Mouse (Mus musculus) G1E (cell line): ENCODE results near the gene Tmeff1. TPM values are rescaled to one million over a fixed set of nuclear protein-coding genes. Genes with fewer than 3 reads are reported as not detected.

Experiments
- ATAC-seq: 2 replicates; pipeline ENCODE4 v1.8.0; 2016; ENCODE audit warnings: mild to moderate bottlenecking; ENCODE audit not compliant: insufficient number of reproducible peaks, poor library complexity, low FRiP score, severe bottlenecking; ENCODE audit errors: extremely low read depth
- DNase-seq: peaks from one replicate; pipeline ENCODE4 v3.0.0; 2012; ENCODE audit warnings: low spot score
- H3K27me3 ChIP-seq: 2 replicates; pipeline ENCODE4 v1.6.1; 2012; ENCODE audit warnings: mild to moderate bottlenecking, low read length, inconsistent platforms; ENCODE audit not compliant: insufficient read depth
- H3K36me3 ChIP-seq: replicated peaks from 2 replicates; pipeline ENCODE3; 2012; ENCODE audit warnings: mild to moderate bottlenecking, inconsistent platforms
- H3K4me1 ChIP-seq: 2 replicates; pipeline ENCODE4 v1.6.1; 2012; ENCODE audit warnings: low read depth, low read length, inconsistent platforms, mixed read lengths; ENCODE audit not compliant: insufficient read depth
- H3K4me3 ChIP-seq: 2 replicates; pipeline ENCODE4 v1.5.1; 2012; ENCODE audit warnings: low read depth, mild to moderate bottlenecking, inconsistent platforms, low read length, moderate library complexity, mixed read lengths
- H3K9me3 ChIP-seq: replicated peaks from 2 replicates; pipeline ENCODE4 v1.6.1; 2012; ENCODE audit warnings: inconsistent platforms
- CTCF ChIP-seq: IDR thresholded peaks from 2 replicates; pipeline ENCODE4 v1.5.1; 2012; ENCODE audit warnings: low read depth, low read length, inconsistent platforms, mixed read lengths
- GATA1 ChIP-seq: IDR thresholded peaks from 2 replicates; pipeline ENCODE4 v1.6.1; 2012; ENCODE audit warnings: borderline replicate concordance, low read length, inconsistent platforms, mixed read lengths
- GATA2 ChIP-seq: IDR thresholded peaks from 2 replicates; pipeline ENCODE4 v1.6.1; 2012; ENCODE audit warnings: low read depth, low read length, inconsistent platforms, borderline replicate concordance
- POLR2AphosphoS5 ChIP-seq: IDR thresholded peaks from 2 replicates; pipeline ENCODE4 v1.6.1; 2012; ENCODE audit warnings: low read depth, low read length, inconsistent platforms; ENCODE audit not compliant: insufficient replicate concordance
- TAL1 ChIP-seq: conservative IDR thresholded peaks from 2 replicates; pipeline ENCODE4 v1.6.1; 2012; ENCODE audit warnings: low read depth, low read length, inconsistent platforms, mixed read lengths
- polyA plus RNA-seq: library from polyadenylated mRNA; stranded (reverse); fragments of >175 nt; gene quantifications from 2 replicates; pipeline ENCODE4 v1.2.3, GENCODE M21; 2012
- total RNA-seq, 2 experiments: library from RNA; stranded (forward) in 1 of 2; stranded (reverse) in 1 of 2; fragments of 200-1000 nt in 1 of 2; fragments of >200 nt in 1 of 2; fragmentation: Nextera tagmentation in 1 of 2; gene quantifications; 2 replicates each; pipeline ENCODE4 v1.2.3; 2014 to 2017

The Tmeff1 gene
- total and polyA plus RNA-seq, 3 experiments = not detected

DNA sequence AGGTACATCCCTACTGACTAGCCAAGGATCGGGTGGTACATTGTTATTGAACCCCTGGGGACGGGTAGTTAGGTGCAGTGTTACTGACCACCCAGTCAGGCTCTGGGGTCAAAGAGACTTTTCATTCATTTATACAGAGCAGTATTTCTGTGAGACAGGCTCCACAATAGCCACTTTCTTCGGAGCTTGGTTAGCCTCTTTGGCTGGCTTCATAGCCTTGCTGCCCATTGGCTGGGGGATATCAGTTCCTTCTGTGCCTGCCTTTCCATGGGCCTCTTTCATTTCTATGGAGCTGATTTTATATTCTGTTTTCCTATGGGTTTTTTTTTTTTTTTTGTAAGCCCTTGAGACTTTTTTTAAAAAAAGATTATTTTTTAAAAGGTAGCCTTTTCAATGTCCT is 20.7 kb downstream of the Tmeff1 start:
- Histone ChIP-seq H3K36me3 (no peaks in the 10 kb centered on the region), H3K9me3 (peaks cover 17% of the 10 kb centered on the region), H3K4me3 (no peak overlapping the region), H3K27me3 (no peaks in the 10 kb centered on the region), H3K4me1 (no peaks in the 10 kb centered on the region)
- TF ChIP-seq GATA2 (no peak), CTCF (no peak), POLR2AphosphoS5 (no peak), TAL1 (no peak), GATA1 (no peak)
- DNase-seq (no peak), ATAC-seq (no peak)

DNA sequence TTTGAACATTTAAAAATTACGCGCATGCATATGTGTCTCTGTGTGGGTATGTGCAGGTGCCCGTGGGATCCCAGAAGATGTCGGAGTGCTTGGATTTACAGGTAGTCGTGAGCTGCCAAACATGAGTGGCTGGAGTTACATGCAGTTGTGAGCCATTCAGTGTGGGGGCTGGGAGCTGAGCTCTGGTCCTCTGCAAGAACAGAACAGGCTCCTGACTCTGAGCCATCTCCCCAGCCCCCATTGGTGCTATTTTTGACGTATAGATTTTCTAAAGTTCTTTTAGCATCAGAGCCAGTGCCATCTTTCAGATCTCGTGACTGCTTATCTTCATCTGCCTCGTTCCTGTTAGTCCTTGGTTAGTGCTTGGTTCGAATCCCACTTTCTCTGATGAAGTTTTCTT is 24.5 kb downstream of the Tmeff1 start:
- Histone ChIP-seq H3K9me3 (peaks cover 20% of the 10 kb centered on the region), H3K4me1 (no peaks in the 10 kb centered on the region), H3K36me3 (no peaks in the 10 kb centered on the region), H3K4me3 (no peak overlapping the region), H3K27me3 (no peaks in the 10 kb centered on the region)
- no peak for TF ChIP-seq TAL1
- TF ChIP-seq POLR2AphosphoS5 = no peak
- TF ChIP-seq GATA2 = no peak
- no peak for TF ChIP-seq GATA1
- no peak for TF ChIP-seq CTCF
- ATAC-seq (no peak), DNase-seq (no peak)

DNA sequence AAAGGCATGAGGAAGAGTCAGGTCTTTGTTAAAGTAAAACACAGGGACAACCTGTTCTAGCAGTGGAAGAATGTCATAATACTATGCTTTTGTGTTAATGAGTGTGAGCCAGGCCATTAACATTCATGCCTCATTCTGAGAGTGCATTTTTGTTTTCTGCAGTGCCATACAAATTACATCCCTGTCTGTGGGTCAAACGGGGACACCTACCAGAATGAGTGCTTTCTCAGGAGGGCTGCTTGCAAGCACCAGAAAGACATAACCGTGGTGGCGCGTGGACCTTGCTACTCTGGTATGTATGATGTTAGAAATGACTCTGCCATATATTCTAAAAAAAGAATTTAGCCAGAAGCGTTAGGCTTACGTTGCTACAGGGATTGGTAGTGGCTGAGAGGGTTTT is 25.3 kb downstream of the Tmeff1 start:
- H3K27me3 ChIP-seq = no peaks in the 10 kb centered on the region
- H3K36me3 ChIP-seq = no peaks in the 10 kb centered on the region
- H3K4me3 ChIP-seq = no peak overlapping the region
- no peak for DNase-seq
- peaks cover 20% of the 10 kb centered on the region for H3K9me3 ChIP-seq
- no peak for ATAC-seq
- no peak for TF ChIP-seq POLR2AphosphoS5
- no peak for TF ChIP-seq CTCF
- TF ChIP-seq TAL1 = no peak
- no peak for TF ChIP-seq GATA1
- TF ChIP-seq GATA2 = no peak
- no peaks in the 10 kb centered on the region for H3K4me1 ChIP-seq

DNA sequence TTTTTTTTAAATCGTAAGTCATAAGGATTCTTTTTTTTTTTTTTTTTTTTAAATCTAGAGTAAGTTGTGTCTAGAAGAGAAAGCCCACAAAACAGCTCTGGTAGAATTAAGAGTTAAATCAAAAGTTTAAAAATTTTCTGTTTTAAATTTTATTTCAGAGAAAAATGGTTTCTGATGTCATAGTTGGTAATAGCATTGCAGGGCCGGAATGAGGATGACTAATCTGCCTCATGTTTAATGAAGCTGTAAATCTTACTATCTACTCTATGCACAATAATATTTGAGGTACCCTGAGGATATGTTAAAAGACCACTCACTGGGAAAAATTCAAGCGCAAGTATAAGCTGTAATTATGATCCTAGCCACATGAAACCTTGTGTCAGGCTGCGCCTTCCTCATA is 30.5 kb downstream of the Tmeff1 start:
- peaks cover 21% of the 10 kb centered on the region for H3K9me3 ChIP-seq
- ATAC-seq (no peak), DNase-seq (no peak)
- H3K27me3 ChIP-seq = no peaks in the 10 kb centered on the region
- H3K4me3 ChIP-seq = no peak overlapping the region
- no peaks in the 10 kb centered on the region for H3K36me3 ChIP-seq
- no peak for TF ChIP-seq GATA1
- no peak for TF ChIP-seq TAL1
- no peak for TF ChIP-seq POLR2AphosphoS5
- no peak for TF ChIP-seq CTCF
- no peak for TF ChIP-seq GATA2
- H3K4me1 ChIP-seq = no peaks in the 10 kb centered on the region

DNA sequence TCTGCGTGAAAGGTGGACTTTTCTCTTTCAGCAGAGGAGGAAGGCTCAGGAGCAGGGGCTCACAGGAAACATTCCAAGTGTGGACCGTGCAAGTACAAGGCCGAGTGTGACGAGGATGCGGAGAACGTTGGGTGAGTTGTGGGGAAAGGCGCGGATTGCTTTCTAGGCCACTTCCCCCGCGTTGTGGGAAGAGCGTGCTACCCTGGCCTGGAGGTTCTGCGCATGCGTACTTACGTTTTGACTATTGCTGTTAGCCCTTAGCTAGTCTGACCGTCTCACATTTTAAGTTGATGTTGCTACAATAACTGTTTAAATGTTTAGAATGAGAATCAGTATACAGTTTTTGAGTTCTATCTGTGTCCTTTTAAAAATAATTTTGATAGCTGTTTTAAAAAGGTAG is 32.2 kb downstream of the Tmeff1 start:
- Histone ChIP-seq H3K36me3 (no peaks in the 10 kb centered on the region), H3K27me3 (no peaks in the 10 kb centered on the region), H3K4me1 (no peaks in the 10 kb centered on the region), H3K4me3 (no peak overlapping the region), H3K9me3 (peaks cover 26% of the 10 kb centered on the region)
- ATAC-seq = no peak
- TF ChIP-seq GATA1 (no peak), POLR2AphosphoS5 (no peak), GATA2 (no peak), TAL1 (no peak), CTCF (no peak)
- no peak for DNase-seq

DNA sequence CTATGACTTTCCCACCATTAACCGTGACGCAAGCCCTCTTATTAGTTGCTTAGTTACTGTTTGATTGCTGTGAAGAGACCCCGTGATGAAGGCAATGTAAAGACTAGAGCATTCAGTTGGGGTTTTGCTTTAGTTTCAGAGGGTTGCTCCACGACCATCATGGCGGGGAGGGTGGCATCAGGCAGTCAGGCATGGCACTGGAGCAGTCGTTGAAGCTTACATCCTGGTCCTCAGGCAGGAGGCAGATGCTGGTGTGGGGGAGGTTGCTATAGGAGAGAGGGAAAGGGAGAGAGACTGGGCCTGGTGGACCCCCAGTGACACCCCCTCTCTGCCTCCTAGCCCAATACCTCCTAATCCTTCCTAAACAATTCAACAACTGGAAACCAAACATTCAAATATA is 35.1 kb downstream of the Tmeff1 start:
- TF ChIP-seq CTCF = no peak
- TF ChIP-seq GATA2 = no peak
- TF ChIP-seq GATA1 = no peak
- TF ChIP-seq POLR2AphosphoS5 = no peak
- no peak for TF ChIP-seq TAL1
- no peak for ATAC-seq
- Histone ChIP-seq H3K4me3 (no peak overlapping the region), H3K4me1 (no peaks in the 10 kb centered on the region), H3K9me3 (peaks cover 37% of the 10 kb centered on the region), H3K36me3 (no peaks in the 10 kb centered on the region), H3K27me3 (no peaks in the 10 kb centered on the region)
- DNase-seq = no peak

DNA sequence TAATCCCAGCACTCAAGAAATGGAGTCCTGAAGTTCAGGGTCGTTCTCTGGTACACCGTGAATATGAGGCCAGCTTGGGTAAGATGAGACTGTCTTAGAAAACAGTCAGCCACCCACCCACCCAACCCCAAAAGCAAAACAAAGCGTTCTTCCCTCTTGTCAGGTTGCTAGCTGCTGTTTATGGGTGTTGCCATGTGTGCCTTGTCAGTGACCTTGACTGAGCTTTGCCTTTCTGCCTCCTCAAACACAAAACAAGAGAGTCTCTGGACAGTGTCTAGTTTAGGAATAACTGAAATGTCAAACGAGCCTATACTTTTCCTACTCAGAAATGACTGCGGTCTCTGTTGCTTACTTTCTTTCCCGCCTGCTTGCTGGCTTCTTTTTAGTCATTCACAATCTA is 37.3 kb downstream of the Tmeff1 start:
- H3K4me3 ChIP-seq = no peak overlapping the region
- DNase-seq (no peak), ATAC-seq (no peak)
- no peak for TF ChIP-seq POLR2AphosphoS5
- peaks cover 32% of the 10 kb centered on the region for H3K9me3 ChIP-seq
- H3K36me3 ChIP-seq = no peaks in the 10 kb centered on the region
- no peaks in the 10 kb centered on the region for H3K4me1 ChIP-seq
- H3K27me3 ChIP-seq = no peaks in the 10 kb centered on the region
